Mouse (Mus musculus) 416B (cell line): ENCODE measurements around the gene Bola1.
"Not testable (repeated sequence)": the region's sequence is repeated elsewhere in the genome, so short reads cannot be mapped to it uniquely, and the experiment has no call there.

Experiments used
- DNase-seq: peaks from one replicate; pipeline ENCODE4 v3.0.0; 2011; ENCODE audit warnings: low read depth

Bola1 gene

GRCm38 (mm10) chr3:96219661-96220130 is at the start of gene Bola1, which contains the start of gene Hist2h2ab:
Gene Bola1 (minus strand): TSS chr3:96219709.
Gene Hist2h2ab (plus strand): TSS chr3:96219865.
- DNase-seq, result peak; percentile 99

DNA sequence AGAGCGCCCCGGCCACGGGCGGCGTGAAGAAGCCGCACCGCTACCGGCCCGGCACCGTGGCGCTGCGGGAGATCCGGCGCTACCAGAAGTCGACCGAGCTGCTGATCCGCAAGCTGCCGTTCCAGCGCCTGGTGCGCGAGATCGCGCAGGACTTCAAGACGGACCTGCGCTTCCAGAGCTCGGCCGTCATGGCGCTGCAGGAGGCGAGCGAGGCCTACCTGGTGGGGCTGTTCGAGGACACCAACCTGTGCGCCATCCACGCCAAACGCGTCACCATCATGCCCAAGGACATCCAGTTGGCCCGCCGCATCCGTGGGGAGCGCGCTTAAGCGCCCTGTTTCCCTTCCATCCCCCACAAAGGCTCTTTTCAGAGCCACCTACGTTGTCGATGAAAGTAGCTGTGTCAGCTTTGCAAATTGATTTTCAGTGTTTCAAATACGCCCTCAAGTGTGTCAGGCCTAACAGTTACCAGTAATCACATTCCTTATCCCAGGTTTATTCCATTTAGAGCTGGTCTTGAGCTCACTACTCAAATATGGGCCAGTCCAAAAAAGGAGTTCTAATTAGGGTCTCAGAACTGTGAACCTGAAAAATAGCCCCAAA is 49.4 kb upstream of the Bola1 start:
- not testable (repeated sequence) for DNase-seq

GRCm38 (mm10) chr3:96268051-96268775 is 48.7 kb upstream of the Bola1 start, which contains the start of gene Hist2h3b:
Gene Hist2h3b (plus strand): TSS chr3:96268654.
- DNase-seq, result peak; percentile 98

DNA sequence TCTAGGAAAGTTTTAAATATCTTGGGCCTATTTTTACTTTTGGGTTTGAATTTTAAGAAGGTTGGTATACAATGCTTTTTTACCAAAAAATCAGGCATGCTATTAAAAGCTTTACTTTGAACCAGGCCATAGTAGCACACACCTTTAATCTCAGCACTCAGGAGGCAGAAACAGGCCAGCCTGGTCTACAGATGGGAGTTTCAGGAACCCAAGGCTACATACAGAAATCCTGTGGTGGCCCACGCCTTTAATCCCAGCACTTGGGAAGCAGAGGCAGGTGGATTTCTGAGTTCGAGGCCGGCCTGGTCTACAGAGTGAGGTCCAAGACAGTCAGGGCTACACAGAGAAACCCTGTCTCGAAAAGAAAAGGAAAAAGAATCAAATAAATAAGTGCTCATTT is 48.0 kb upstream of the Bola1 start:
- no peak for DNase-seq

DNA sequence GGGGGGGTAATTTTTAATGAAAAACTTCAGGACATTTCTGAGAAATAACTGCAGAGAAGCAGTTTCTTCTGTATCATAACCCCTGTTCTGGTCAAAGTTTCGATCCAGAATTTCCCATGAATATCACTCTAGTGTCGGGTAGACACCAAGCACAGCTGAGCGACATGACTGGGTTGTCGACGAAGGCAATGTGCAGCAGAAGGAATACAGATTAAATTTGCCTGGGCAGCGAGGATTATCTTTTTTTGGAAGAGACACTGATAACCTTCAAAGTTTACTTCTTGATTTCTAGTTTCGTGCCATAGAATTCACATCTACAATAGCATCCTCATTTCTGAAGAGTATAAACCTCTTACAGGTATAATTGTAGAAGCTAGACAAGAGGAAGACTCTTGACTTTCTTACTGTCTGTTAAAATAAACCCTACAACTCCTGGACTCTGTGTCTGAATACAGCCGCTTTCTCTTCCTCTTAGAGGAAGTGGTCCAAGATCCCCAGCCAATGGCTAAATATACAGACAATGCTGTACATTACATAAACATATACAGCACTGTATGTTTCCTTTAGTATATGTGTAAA is 46.7 kb upstream of the Bola1 start:
- peak; percentile 49 for DNase-seq

DNA sequence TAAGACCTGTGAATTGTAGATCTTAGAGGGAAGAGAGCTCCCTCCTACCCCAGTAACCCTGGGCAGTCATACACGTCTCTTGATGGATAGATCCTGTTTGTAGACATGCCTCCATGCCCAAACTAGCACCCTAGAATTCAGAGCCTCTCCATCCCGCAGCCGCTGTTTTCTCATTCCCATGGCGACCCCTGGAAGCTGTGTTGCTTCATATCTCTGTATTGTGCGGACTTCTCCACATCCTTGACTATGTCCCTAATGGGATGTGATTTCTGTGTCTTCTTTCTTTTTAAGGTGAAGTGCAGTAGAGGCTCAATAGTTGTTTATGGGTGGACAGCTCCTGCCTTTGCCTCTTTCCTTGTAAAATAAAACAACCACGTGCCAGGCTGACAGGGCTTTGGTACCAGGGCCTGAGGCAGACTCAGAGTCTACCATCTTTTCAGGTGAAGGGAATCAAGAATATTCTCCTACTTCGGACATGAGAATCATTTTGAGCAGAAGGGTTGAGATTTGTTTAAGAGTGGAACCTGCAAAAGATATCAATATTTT is 45.0 kb upstream of the Bola1 start:
- no peak for DNase-seq

GRCm38 (mm10) chr3:96263558-96264403 is 44.3 kb upstream of the Bola1 start:
- DNase-seq, result peak; percentile 86

DNA sequence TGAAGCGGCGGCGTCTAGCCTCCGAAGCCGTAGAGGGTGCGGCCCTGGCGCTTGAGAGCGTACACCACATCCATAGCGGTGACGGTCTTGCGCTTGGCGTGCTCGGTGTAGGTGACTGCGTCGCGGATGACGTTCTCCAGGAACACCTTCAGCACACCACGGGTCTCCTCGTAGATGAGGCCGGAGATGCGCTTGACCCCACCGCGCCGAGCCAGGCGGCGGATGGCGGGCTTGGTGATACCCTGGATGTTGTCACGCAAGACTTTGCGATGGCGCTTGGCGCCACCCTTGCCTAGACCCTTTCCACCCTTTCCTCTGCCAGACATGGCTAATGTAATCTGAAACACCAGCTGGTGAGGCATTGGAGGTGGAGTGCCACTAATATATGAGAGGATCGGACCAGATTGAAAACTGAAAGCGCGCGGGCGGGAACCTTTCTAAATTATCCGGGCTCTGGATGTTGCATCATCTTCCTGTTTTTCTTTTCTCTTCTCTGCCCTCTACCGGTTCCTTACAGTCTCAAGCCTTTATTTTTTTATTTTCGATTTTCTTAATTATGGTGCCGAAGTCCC is 43.6 kb upstream of the Bola1 start, which contains the start of gene Hist2h4:
TSS of gene Hist2h4 (minus strand) at position 333 of the 572 bp plus-strand sequence.
- peak; percentile 99 for DNase-seq

GRCm38 (mm10) chr3:96262216-96262875 is 42.8 kb upstream of the Bola1 start:
- peak; percentile 95 for DNase-seq

DNA sequence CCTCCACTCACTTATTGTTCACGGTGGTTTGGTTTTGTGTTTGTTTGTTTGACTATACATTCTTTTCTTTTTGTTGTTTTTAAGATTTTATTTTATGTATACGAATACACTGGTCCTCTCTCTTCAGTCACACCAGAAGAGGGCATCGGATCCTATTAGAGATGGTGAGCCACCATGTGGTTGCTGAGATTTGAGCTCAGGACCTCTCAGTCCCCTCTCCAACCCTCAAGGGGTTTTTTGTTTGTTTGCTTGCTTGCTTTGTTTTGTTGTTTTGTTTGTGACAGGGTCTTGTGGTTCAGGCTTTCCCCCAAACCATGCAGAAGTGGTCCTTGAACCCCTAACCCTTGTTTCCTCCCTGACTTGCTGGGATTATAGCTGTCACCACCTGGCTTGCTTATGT is 42.1 kb upstream of the Bola1 start:
- no peak for DNase-seq

DNA sequence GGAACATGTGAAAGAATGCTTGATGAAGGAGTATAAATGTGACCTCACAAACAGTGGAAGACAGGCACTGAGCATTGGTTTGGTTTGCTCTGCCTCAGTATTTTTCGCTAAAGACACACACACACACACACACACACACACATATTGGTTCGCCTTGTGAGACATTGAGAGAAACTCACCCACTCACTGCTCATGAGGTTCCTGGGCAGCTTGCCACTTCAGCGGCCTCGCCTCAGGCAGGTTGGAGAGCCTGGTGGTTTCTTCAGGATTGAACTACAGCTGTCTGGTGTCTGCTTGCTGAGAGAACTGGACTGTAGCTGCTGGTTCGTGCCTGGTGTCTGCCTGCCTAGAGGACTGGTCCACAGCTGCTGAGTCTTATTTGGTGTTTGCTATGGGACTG is 40.7 kb upstream of the Bola1 start:
- no peak for DNase-seq

DNA sequence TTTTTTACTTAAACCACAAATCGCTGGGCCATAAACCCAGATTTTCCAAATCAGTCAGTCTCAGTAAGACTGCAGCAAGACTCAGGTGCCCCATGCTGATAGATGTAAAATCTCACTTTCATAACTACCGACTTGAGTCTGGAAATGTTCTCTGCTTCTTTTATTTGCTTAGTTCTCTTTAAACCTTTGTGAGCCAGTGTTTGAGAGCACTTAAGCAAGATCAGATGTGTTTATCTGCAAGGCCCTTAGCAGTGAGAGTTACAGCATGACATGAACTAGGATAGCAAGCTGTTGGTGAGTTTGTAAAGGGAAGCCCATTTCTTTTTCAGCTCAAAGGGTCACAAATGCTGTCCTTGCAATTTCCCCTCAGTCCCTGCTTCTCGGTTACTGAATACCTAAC is 37.7 kb upstream of the Bola1 start:
- no peak for DNase-seq

DNA sequence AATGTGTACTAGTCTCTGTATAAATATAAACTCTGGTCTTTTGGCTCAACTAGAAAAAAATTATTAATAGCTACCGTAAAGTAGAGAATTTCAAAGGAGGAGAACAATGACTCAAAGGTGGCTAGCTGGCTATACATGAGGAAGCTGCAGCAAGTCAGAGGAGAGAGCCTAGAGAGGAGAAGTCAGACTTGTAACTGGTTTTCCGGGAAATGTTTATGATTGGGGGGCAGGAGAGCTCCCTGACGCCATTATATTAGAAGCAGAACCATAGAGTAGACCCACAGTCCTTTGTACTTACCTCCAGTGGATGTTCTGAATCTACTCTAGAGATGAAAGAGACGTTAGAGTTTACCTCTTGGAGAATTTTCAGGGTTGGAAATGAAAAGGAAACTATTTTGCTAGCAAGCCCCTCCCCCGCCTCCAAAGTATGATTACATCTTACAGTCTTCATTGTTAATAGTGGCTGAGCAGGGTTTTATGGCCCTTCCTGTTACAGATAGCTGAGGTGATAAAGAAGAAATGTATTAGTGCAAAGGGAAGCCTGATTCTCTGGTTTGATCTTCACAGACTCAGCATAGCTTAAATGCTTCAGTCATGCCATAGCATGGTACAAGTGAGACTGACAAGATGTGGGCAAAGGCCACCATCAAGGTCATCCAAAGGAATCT is 36.6 kb upstream of the Bola1 start:
- no peak for DNase-seq

- DNase-seq, result no peak
Observed at GRCm38 (mm10) chr3:96254683-96255355, 35.3 kb upstream of the Bola1 start.

DNA sequence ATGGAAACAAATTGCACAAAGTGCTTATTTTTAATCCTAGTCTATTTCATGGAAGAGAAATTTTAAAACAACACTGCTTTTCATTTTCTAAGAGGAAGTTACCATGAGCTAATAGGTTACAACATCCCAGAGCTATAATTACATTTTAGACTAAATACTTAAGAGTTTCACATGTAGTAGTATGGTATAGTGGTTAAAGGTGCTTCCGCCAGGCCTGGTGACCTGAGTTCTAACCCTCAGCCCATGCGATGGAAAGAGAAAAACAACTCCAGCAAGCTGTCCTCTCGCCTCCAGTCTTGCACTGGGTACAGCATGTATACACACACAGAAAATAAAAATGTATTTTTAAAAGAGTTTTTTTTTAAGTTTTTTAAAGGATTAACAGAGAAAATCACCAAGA is 32.3 kb upstream of the Bola1 start:
- DNase-seq, result no peak

DNA sequence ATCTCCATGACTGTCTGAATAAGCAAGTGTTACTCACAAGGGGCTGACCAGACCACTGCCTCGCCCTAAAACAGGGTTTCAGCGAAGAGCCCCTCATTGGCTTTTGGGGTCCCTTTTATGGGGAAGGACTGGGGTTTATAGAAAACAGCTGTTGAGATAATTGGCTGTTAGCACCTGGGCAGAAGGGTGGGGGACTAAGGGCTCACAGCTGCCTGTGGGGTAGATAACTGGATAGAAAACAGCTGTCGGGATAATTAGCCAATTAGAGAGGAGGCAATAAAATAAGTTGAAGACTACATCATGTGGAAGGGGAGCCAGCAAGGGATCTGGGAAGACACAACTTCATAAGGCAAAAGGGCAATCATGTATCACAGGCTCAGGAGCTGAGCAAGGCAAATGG is 31.4 kb upstream of the Bola1 start:
- no peak for DNase-seq

GRCm38 (mm10) chr3:96249034-96249345 is 29.5 kb upstream of the Bola1 start:
- no peak for DNase-seq

GRCm38 (mm10) chr3:96248141-96249033 is 28.9 kb upstream of the Bola1 start:
- DNase-seq, result peak; percentile 70
